Mouse (Mus musculus) kidney, adult 9 months (tissue): Measurements from ENCODE around the gene Bmp7.

Source experiments
- DNase-seq: peaks from one replicate; pipeline ENCODE4 v3.0.0; 2022

Bmp7 gene

GRCm38 (mm10) chr2:172939639-172940002 is 500 bp downstream of the Bmp7 start:
- DNase-seq = no peak

DNA sequence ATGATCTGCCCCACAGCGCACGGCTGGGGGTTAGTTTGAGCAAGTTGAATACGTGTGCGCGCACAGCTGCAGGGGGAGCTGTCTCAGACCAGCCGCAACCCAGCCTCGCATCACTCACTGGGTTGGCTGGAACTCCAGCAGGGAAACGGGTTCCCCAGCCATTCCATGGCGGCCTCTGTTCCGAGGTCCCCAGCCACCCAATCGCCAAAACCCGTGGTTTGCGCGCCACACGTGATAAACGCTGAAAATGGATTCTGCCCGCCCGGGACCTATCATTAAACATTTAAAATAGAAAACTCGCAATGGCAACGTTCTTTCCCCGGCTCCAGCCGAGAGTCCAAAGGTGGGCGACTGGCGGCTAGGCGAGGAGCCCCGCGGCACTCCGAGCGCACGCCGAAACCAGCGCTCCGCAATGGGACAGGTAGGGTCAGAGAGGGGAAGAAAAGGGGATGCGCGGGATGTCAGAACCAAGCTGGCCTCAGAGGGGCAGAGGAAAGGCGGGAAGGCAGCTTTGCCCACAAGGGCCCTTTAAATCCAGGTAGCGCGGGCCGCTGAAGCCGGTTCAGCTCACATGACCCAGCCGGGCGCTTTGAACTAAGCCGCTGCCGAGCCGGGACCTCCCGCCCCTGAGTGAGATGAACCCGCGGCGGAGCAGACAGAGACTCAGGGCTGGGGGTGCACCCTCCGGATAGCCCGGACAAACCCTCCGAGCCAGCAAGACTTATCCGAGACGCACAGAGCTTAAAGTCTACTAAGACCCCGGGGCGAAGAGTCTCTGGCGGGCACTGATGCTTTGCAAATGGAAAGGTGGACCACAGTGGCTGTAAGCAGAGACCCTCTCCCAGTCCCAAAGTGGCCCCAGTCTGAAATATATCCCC is 1.1 kb downstream of the Bmp7 start:
- peak; percentile 73 for DNase-seq

DNA sequence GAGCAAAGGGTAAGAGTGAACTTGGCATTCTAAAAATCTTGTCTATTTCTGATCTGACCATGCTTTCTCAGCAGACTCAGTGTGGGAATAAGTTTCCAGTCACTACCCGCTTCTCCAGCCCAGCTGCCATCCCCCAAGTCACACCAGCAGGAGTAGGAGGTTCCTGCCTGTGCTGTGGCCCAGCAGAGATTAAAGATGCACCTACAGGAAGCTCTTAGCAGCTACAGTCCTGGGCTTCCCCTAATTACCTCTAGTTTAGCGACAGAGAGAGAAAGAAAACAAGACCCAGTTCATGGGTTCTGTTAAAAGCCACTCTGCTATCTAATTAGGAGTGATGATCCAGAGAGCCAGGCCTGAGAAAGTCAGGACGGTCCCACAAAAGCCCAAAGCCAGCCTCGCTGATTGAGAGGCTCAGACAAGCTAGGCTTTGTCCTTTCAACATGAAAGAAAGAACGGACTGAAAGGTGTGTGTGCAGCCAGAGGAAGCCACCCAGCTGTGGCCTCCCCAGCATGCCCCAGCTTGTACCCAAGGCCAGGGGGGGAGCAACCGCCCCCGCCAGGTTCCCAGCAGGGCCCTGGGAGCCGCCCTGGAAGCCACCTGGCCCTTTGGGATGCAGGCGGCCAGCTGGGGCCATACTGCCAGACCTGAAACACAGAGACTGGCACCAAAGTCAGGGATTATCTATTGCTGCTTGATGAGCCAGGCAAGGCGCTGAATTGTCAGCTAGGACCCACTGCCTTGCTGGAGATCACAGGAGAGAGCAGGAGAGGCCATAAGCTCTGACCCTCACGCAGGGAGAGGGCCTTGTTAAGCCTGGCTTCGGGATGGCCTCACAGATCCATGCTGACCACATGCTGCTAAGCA is 2.6 kb downstream of the Bmp7 start:
- DNase-seq = no peak

DNA sequence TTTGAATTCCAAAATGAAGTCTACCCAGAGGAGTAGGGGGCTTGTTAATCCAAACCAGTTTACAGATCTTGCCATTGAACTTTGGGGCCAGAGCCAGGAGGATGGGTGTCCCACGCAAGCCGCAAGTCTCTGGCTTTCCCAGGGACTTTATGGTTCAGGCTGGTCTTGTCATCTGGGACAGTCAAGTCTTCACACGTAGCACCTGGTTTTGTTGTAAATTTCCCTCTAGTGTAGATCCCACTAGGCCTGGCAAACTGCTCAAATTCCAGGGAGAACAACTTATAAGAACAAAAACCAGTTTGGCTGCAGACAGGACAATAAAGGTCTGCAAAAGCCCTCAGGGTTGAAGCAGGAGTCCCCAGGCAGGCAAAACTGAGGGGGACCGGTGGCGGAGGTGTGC is 3.3 kb downstream of the Bmp7 start:
- no peak for DNase-seq

GRCm38 (mm10) chr2:172935776-172936562 is 4.2 kb downstream of the Bmp7 start:
- no peak for DNase-seq

DNA sequence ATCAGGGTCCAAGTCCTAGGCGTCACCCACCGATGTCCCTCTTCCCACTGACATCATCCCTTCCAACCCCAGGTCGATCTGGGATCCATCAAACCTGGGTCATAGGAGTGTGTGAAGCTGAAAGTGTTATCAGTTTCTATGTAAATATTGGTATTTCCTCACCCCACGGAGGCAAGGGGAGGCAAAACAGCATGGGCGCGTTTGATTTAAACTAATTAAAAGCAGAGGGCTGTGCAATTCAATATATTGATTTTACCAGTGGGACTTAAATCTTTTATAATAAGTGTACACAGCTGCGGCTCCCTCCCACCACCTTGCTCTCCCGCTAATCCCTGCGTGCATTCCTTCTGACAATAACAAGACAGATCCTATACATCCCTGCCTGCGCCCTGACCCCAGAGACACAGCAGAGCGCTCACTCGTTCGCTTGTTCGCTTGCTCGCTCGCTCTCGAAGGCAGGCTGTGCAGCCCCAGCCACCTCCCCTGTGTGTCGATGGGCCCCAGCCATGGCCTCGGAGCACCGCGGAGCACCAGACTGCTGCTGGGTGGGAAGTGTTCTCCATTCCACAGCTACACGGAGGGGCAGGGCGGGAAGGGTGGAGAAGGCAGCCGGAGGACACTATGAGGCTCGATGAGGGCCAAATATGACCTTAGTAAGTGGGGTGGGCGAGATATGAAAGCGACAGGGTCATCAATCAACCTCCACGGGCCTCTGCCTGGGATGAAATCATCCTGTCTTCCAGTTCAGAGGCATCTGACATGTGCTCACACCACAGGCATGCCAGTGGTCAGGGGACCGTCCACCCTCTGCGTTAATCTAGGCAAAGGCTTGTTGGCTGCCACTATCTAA is 5.0 kb downstream of the Bmp7 start:
- DNase-seq = no peak

GRCm38 (mm10) chr2:172934420-172934788 is 5.7 kb downstream of the Bmp7 start:
- no peak for DNase-seq

DNA sequence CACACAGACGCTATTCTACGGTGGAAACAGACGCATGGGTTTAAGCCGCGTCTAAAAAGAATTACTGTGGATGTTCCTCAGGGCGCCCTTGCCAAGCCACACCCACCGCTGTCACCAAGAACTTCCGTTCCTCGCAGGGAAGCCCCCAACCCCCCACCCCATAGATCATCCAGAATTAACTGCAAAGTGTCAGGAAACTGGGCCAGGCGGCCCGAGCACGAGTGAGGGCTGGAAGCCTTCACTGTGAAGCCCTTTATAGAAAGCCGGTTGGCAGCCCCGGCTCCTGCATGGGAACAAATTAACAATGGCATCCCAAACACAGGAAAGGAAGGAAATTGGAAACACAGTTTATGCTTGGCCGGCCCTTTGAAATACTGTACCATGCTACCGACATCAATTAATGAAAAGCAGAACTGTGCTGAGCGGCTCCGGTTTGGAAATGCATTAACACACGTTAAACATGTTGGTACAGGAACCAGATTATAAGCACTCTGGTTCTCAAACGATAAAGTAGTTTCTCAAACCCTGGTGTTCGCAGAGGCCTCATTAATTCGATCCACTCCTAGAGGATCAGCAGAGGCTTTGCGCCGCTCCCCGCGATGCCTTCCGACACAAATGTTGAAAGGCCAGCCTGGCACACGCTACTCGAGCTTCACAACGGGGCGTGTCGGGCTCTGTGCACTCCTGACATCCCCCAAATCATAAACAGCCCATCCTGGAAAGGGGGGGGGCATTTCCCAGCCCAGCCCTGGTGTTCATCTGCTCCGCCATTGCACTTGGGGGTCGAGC is 6.3 kb downstream of the Bmp7 start:
- DNase-seq = no peak

DNA sequence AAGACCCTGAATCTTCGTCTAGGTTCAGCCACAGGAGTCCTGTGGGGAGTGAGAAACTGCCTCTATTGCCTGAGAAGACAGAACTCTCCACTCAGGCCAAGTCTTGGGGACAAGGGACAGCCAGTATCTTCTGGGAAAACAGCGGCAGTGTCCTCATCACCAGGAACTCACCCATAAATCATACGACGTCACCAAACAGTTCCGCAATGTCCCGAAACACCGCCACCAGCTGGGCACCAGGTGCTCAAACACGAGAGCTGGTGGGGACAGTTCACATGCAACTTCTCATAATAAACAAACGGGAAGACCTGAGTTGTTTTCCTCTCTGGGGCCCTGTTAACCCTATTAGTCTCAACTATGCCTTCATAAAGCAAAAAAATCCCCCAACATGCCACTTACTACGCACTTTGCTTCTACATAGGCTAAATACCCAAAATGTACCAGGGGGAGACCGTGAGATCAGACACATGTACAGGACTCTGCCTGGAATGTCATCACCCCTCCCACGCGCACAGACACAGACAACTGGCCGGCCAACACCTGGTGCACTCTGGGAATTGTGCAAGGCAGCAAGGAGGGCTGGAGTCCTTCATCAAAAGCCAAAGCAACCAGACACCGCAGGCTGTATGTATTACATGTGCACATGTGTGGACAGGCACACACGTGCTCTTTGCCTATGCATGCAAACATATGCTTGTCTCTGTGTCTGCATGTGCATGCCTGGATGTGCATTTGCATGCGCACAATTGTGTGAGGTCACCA is 8.8 kb downstream of the Bmp7 start:
- no peak for DNase-seq

DNA sequence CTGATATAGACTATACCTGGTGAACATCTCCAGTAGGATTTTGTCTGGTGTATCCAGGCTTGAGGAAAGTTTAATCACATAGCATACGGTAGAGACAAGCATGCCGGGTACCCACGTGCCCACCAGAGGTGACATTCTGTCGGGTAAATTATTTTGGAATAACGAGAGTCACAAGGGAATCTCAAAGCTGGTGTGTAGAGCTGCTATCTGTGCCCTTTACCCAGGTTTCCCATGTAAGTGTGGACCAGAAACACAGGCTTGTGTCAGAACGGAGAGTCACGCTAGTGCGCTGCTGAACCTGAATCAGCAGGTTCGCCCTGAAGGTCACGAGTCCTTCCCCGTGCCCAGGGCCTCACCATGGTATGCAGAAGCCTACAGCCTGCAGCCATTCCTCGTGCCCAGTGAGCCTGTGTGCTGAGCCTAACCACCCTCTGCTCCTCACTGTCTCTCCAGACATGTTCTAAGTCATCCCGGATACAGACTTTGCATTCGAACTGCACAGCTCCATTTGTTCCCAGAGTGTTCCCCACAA is 10.2 kb downstream of the Bmp7 start:
- peak; percentile 80 for DNase-seq

DNA sequence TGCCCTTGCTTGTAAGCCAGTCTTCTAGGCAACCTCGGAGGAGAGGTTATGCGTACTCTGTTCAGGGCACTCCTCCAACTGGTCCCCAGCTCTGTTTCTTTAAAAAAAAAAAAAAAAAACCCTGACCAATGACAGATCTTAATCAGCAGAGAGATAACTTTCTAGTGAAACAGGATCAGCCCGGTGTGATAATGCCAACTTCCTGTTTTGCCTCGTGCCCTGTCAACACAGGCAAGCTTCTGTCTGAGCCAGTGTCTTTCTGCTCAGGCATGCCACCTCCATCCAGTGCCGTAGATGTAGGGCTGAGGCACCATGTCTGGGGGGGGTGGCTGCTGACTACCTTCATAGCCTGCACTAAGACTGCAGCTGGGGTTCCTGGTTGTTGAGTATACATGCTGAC is 12.5 kb downstream of the Bmp7 start:
- no peak for DNase-seq

DNA sequence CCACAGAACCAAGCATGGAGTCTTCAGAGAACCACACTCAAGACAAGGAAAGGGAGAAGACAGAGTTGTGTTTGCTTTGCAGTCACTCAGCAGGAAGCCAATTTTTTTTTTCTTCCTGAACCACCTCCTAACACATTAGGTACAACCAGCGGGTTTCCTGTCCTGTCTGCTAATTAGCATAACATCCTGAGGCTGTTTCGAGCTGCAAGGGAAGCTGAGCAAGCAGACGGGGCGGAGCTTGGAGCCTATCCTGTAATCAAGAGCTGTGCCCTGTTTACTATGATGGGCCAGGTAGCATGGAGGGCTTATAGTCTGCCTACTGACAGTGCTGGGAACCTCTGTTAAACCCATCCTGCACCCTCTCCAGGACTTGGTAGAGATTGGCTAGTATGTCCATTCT is 13.8 kb downstream of the Bmp7 start:
- no peak for DNase-seq

GRCm38 (mm10) chr2:172924961-172925360 is 15.2 kb downstream of the Bmp7 start:
- DNase-seq = no peak

DNA sequence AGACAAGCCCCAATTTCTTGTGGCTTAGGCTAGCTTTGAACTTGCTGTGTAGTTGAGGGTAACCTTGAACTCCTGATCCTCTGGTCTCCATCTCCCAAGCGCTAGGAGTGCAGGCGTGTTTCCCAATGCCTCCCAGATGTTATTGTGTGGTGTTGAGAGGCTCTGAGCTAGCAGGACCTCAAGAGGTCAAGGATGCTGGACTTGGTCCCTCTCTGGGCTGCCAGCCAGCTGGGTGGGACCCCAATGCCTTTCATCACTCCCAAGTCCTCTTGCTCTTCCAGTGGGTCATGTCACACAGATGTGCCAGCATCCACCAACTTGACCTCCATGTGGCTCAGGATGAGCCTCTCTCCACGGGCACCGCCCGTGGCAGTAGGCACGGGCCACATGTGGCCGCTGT is 16.9 kb downstream of the Bmp7 start:
- DNase-seq = no peak

DNA sequence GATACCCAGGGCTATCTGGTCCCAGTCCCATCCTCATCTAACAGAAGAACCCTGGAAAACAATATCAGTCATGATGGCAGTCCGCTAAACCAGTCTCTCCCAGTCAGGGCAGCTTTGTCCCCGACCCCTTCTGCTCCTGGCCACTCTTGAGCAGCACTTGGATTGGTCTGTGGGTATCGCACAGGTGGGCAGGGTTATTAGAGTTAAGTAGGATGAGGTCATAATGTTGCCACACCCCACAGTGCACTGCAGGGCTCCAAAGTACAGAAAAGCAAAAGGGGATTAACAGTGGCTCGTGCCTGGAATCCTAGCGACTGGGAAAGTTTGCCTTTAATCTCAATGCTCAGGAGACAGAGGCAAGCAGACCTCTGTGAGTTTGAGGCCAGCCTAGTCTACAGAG is 17.5 kb downstream of the Bmp7 start:
- DNase-seq = no peak

DNA sequence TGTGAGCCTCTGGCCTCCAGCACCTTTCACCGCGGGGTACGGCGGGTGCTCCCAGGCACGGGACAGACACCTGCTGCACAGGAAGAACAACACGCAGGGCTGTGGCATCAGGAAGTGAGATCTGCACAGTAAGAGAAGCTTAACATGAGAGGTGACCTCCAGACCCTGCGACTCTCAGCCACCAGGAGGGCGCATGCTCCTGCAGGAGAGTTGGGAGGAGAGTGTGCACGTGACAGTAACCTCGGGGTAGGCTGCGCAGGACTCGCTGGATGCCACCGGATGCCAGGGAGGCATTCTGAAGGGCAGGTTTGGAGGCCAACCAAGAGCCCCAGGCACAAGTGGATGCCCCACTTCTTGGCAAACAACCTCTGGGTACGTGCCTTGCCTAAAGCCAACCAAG is 26.1 kb downstream of the Bmp7 start:
- peak; percentile 65 for DNase-seq

GRCm38 (mm10) chr2:172911715-172912114 is 28.4 kb downstream of the Bmp7 start:
- DNase-seq = no peak

DNA sequence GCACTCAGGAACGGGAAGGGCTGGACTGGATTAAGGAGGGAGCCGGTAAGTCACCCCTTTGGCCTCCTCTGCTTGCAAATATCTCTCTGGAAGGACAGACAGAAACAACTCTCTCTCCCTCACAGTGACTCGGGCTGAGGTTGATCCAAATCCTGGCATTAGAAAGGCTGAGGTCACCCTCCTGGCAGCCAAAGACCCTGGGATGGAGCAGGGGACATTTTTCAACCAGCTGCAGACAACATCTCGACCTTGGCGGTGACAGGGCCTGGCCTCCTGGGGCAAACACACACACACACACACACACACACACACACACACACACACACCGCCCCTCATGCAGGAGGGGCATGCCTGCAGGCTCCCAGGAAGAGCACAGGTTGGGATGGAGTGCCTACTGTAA is 29.0 kb downstream of the Bmp7 start:
- no peak for DNase-seq

GRCm38 (mm10) chr2:172909463-172909862 is 30.7 kb downstream of the Bmp7 start:
- no peak for DNase-seq

DNA sequence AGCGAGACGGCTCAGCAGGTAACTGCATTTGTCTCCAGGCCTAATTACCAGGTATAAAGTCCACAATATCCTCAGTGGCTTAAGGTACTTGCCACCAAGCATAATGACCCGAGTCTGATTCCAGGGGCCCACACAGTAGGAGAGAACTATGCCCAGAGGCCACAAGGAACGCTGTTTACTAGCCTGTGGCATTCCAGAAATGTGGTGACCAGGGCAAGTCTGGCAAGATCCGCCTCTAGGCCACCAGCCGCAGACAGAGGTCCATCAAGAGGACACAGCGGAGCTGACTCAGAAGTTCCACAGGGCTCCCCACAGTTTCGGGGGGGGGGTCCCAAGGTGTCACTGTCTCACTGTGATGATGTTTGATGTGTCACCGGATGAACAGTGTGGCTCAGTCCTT is 34.0 kb downstream of the Bmp7 start:
- DNase-seq = peak; percentile 91

DNA sequence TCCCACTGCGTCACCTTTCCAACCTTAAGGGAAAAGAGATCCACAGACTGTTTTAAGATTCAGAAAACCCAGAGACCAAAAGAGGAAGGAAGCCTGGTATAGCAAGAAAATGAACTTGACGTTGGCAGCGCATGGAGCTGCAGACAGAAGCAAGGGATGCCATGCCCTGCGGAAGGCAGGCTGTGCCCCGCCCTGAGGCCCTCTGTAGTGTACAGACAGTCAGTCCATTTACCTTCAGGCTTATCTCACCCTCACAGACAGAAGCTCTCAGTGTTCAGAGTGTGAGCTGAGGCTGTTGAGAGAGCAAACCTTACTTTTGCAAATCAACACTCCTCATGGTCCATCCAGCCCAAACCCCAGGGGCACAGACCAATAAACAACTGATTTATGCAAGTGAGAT is 35.1 kb downstream of the Bmp7 start:
- DNase-seq = no peak
